Mouse (Mus musculus): ENCODE results near the gene Kcnj1. TPM values are rescaled to one million over a fixed set of nuclear protein-coding genes. Genes with fewer than 3 reads are reported as not detected.

Gene Kcnj1
- polyA plus RNA-seq, 2 experiments = not detected

DNA sequence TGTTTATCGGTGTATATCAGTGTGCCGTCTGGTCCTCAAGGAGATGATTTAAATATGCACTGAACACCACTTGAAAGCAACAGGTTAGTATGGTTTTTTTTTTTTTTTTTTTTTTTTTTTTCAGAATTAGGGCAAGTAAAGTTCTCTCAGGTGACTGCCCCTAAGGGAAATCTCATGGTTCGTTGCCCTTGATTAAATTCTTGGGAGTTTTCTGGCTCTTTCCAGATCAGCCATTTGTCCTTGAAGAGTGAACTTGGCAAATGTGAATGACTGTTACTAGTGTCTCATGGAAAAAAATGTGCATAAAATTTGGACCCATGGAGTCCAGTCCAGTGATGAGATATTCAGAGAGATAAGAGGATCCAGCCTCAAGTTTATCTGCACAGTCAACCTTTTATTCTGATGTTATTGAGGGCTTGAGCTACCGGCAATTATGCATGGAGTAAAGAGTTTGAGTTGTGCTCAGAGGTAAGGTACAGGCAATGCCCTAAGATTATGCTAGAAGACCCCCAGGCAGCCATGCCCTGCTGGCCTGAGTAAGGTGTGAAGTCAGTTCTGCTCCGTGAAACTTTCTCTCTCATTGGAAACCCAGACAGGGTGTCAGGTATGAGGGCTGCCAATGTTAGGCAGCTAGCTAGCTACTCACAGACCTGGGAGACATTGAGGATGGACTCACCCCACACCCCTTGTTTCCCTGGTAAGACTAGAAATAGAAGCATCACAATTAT lies 4.7 kb downstream of the Kcnj1 start:
- no peaks in the 10 kb centered on the region for H3K36me3 ChIP-seq (ENCODE audit: control insufficient read depth, insufficient read depth, low read length)
- ATAC-seq (ENCODE audit: low FRiP score, low read depth) (no peak), DNase-seq (ENCODE audit: low spot score) (no peak)
- H3K4me2 ChIP-seq (replicated peaks; ENCODE audit: low read depth, low read length, severe bottlenecking) = no peak overlapping the region
- H3K4me1 ChIP-seq (ENCODE audit: control insufficient read depth, insufficient read depth, low read length) = no peaks in the 10 kb centered on the region
- H3K4me3 ChIP-seq (replicated peaks; ENCODE audit: low read length) = no peak overlapping the region
- no peak for TF ChIP-seq POLR2A (IDR thresholded peaks at IDR 0.05; ENCODE audit: borderline replicate concordance, extremely low read depth, insufficient read depth, insufficient read length)
- no peaks in the 10 kb centered on the region for H3K27me3 ChIP-seq (ENCODE audit: control insufficient read depth, insufficient read depth, low read length)
- 74% methylated on average over 5 of the region's 5 CpGs for WGBS
- no peaks in the 10 kb centered on the region for H3K9me3 ChIP-seq (ENCODE audit: control insufficient read depth, low read length)
- no peak overlapping the region for H3K9ac ChIP-seq (ENCODE audit: low read depth, low read length, severe bottlenecking)
- H3K27ac ChIP-seq (replicated peaks; ENCODE audit: low read depth, low read length) = no peak overlapping the region

DNA sequence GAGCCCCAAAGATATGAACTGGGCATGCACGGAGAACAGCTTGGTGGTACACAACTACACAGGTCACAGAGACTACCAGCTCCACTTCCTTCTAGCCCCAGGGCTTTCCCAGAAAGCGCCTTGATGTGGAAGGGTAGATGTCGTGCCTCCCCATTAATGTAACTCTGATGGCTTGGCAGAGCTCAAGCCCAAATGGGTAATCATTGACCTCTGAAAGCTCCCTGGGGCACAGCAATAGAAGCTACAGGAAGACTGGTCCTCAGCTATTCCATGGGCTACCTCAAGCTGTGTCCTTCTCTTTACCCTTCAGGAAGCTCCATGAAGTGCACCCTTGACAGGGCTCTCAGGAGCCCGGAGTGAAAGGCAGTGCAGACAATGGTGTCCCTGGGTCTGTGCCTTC lies 12.6 kb downstream of the Kcnj1 start:
- ATAC-seq (ENCODE audit: low FRiP score, low read depth) = no peak
- no peaks in the 10 kb centered on the region for H3K9me3 ChIP-seq (ENCODE audit: control insufficient read depth, low read length)
- WGBS = 80% methylated on average over 4 of the region's 4 CpGs
- no peak for TF ChIP-seq POLR2A (IDR thresholded peaks at IDR 0.05; ENCODE audit: borderline replicate concordance, extremely low read depth, insufficient read depth, insufficient read length)
- no peak overlapping the region for H3K9ac ChIP-seq (ENCODE audit: low read depth, low read length, severe bottlenecking)
- no peak overlapping the region for H3K4me3 ChIP-seq (replicated peaks; ENCODE audit: low read length)
- no peak overlapping the region for H3K27ac ChIP-seq (replicated peaks; ENCODE audit: low read depth, low read length)
- no peaks in the 10 kb centered on the region for H3K36me3 ChIP-seq (ENCODE audit: control insufficient read depth, insufficient read depth, low read length)
- H3K4me1 ChIP-seq (ENCODE audit: control insufficient read depth, insufficient read depth, low read length) = peaks cover 3% of the 10 kb centered on the region; the same call in 1 of the 2 replicates
- H3K27me3 ChIP-seq (ENCODE audit: control insufficient read depth, insufficient read depth, low read length) = no peaks in the 10 kb centered on the region
- no peak overlapping the region for H3K4me2 ChIP-seq (replicated peaks; ENCODE audit: low read depth, low read length, severe bottlenecking)
- DNase-seq (ENCODE audit: low spot score) = no peak

DNA sequence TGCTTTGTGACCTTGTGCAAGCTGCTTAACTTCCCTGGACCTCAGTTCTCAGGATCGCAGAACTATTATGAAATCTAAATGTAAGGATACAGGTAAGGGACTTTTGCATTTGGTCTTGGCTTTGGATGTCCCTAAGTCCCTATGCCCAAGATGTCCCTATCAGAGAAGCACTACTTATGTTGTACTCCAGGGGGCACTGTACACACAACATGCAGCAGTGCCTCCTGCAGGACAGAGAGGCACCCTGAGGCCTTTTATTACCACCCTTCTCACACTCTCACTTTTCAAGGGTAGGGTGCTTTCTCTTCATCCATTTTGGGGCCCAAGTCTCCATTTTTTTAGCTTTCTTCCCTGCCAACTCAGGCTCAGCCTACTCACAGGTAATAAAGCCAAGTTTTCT lies 15.8 kb downstream of the Kcnj1 start:
- H3K4me1 ChIP-seq (ENCODE audit: control insufficient read depth, insufficient read depth, low read length) = peaks cover 3% of the 10 kb centered on the region; the same call in 1 of the 2 replicates
- WGBS = 100% methylated on average over 1 of the region's 1 CpGs
- no peaks in the 10 kb centered on the region for H3K27me3 ChIP-seq (ENCODE audit: control insufficient read depth, insufficient read depth, low read length)
- no peak for TF ChIP-seq POLR2A (IDR thresholded peaks at IDR 0.05; ENCODE audit: borderline replicate concordance, extremely low read depth, insufficient read depth, insufficient read length)
- H3K36me3 ChIP-seq (ENCODE audit: control insufficient read depth, insufficient read depth, low read length) = no peaks in the 10 kb centered on the region
- H3K4me2 ChIP-seq (replicated peaks; ENCODE audit: low read depth, low read length, severe bottlenecking) = no peak overlapping the region
- no peaks in the 10 kb centered on the region for H3K9me3 ChIP-seq (ENCODE audit: control insufficient read depth, low read length)
- no peak for ATAC-seq (ENCODE audit: low FRiP score, low read depth)
- no peak overlapping the region for H3K27ac ChIP-seq (replicated peaks; ENCODE audit: low read depth, low read length)
- no peak overlapping the region for H3K9ac ChIP-seq (ENCODE audit: low read depth, low read length, severe bottlenecking)
- no peak for DNase-seq (ENCODE audit: low spot score)
- H3K4me3 ChIP-seq (replicated peaks; ENCODE audit: low read length) = no peak overlapping the region

DNA sequence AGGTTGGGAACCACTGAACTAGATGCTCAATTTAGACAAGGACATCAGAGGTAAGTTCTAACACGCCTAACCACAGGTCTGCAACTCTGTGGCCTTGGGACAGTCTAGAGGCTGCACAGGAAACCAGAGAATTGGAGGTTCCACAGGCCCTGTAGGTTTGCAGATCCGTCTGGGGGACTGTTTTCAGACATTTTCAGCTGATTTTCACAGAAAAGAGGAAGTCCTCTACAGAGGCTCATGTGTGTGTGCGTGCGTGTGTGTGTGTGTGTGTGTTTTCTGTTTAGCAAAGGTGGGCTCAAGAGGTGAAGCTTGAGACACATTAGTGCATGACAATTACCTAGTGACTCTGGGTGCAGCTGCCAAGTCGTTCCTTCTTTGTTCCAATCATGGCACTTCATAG lies 18.8 kb downstream of the Kcnj1 start:
- 75% methylated on average over 5 of the region's 5 CpGs for WGBS
- no peak for TF ChIP-seq POLR2A (IDR thresholded peaks at IDR 0.05; ENCODE audit: borderline replicate concordance, extremely low read depth, insufficient read depth, insufficient read length)

DNA sequence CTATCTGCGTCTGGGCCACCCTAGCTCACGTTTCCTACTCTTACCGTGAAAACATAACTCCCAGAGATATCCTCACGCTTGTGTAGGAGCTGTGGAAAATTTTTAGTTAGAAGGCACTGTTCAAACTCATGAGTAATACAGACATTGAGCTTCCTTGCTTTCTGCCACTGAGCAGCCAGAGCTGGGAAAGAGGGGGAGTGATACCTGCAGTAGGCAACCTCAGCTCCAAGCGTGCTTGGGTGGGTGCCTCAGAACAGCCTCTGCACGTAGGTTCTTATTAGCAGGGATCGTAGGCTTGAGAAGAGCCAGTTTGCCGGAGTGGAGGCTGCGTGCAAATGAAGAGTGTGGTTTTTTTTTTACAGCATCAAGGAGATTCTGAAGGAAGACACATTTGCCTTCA lies 19.4 kb downstream of the Kcnj1 start:
- no peak for ATAC-seq (ENCODE audit: low FRiP score, low read depth)
- Histone ChIP-seq H3K27ac (replicated peaks; ENCODE audit: low read depth, low read length) (no peak overlapping the region), H3K4me1 (ENCODE audit: control insufficient read depth, insufficient read depth, low read length) (no peaks in the 10 kb centered on the region), H3K9ac (ENCODE audit: low read depth, low read length, severe bottlenecking) (no peak overlapping the region), H3K36me3 (ENCODE audit: control insufficient read depth, insufficient read depth, low read length) (no peaks in the 10 kb centered on the region), H3K9me3 (ENCODE audit: control insufficient read depth, low read length) (no peaks in the 10 kb centered on the region), H3K4me2 (replicated peaks; ENCODE audit: low read depth, low read length, severe bottlenecking) (no peak overlapping the region), H3K4me3 (replicated peaks; ENCODE audit: low read length) (no peak overlapping the region), H3K27me3 (ENCODE audit: control insufficient read depth, insufficient read depth, low read length) (no peaks in the 10 kb centered on the region)
- no peak for DNase-seq (ENCODE audit: low spot score)
- WGBS = 83% methylated on average over 9 of the region's 9 CpGs
- no peak for TF ChIP-seq POLR2A (IDR thresholded peaks at IDR 0.05; ENCODE audit: borderline replicate concordance, extremely low read depth, insufficient read depth, insufficient read length)

More for the DNA sequence above, 18.8 kb downstream of the Kcnj1 start:
- Histone ChIP-seq H3K4me3 (replicated peaks; ENCODE audit: low read length) (no peak overlapping the region), H3K9me3 (ENCODE audit: control insufficient read depth, low read length) (no peaks in the 10 kb centered on the region), H3K9ac (ENCODE audit: low read depth, low read length, severe bottlenecking) (no peak overlapping the region), H3K4me1 (ENCODE audit: control insufficient read depth, insufficient read depth, low read length) (0 out of 2 replicates have a peak, but pooled peaks cover under 1% of the 10 kb centered on the region), H3K27ac (replicated peaks; ENCODE audit: low read depth, low read length) (no peak overlapping the region), H3K4me2 (replicated peaks; ENCODE audit: low read depth, low read length, severe bottlenecking) (no peak overlapping the region), H3K27me3 (ENCODE audit: control insufficient read depth, insufficient read depth, low read length) (no peaks in the 10 kb centered on the region), H3K36me3 (ENCODE audit: control insufficient read depth, insufficient read depth, low read length) (no peaks in the 10 kb centered on the region)
- no peak for ATAC-seq (ENCODE audit: low FRiP score, low read depth)
- no peak for DNase-seq (ENCODE audit: low spot score)

Data from limb, embryonic 14.5 days (tissue).